Comparison of ENCODE assay signal across 8 mouse cellular contexts in the genomic region with DNA sequence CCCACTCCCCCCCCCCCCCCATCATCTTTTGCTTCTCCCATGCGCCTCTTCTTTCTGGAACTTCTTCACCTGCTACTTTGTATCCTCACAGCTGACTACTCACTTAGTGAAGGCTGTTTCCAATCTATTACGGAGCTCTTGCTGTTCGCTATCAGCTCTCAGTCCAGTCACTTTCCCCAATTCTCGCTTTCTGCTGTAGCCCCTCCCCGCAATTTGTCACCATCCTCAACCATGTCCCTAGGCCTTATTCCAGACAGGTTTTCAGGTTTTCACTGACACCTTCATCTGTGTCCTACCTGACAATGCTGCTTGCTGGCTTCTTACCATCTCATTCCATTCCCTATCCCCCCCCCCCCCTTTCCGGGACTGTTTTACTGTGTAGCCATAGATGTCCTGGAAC. TPM values are rescaled to one million over a fixed set of nuclear protein-coding genes. Genes with fewer than 3 reads are reported as not detected.
DNase-seq lines count a peak whose midpoint lies in the region; ATAC-seq and TF ChIP-seq lines count a peak whose summit lies in the region.

No protein-coding gene starts in this region.

- DNase-seq in heart, postnatal 14 days: no peak
- DNase-seq in R1 (ENCODE audit: low read depth, low spot score): peak; percentile 11
- no peak for DNase-seq in heart, postnatal 0 days (ENCODE audit: low spot score)
- DNase-seq in midbrain, embryonic 11.5 days (ENCODE audit: low spot score, missing footprints): peak; percentile 87
- no peak for DNase-seq in retina, embryonic 14.5 days (ENCODE audit: low spot score)
- no peak for DNase-seq in gastrocnemius, adult 18-20 months (ENCODE audit: low spot score)

- no peaks in the 10 kb centered on the region for H3K27me3 ChIP-seq in heart, embryonic 11.5 days (ENCODE audit: control insufficient read depth, insufficient read depth, low read length)
- no peaks in the 10 kb centered on the region for H3K27me3 ChIP-seq in heart, postnatal 0 days (ENCODE audit: control insufficient read depth, insufficient read depth, low read length)
- no peaks in the 10 kb centered on the region for H3K27me3 ChIP-seq in midbrain, embryonic 11.5 days (ENCODE audit: control insufficient read depth, insufficient read depth, low read length)

- no peak for TF ChIP-seq EP300 in heart, postnatal 0 days (IDR thresholded peaks at IDR 0.05; ENCODE audit: low read depth)

- H3K4me2 ChIP-seq in heart, embryonic 11.5 days: peak overlapping the region; percentile 90
- peak overlapping the region; percentile 91 for H3K4me2 ChIP-seq in heart, postnatal 0 days (ENCODE audit: low read depth, low read length)
- peak overlapping the region; percentile 80 for H3K4me2 ChIP-seq in midbrain, embryonic 11.5 days

- H3K4me1 ChIP-seq in heart, embryonic 11.5 days (ENCODE audit: control insufficient read depth, insufficient read depth, low read length): peaks cover 15% of the 10 kb centered on the region; the same call in 1 of the 2 replicates
- peaks cover 24% of the 10 kb centered on the region for H3K4me1 ChIP-seq in heart, postnatal 0 days (ENCODE audit: control insufficient read depth, insufficient read depth)
- H3K4me1 ChIP-seq in midbrain, embryonic 11.5 days (ENCODE audit: control insufficient read depth, insufficient read depth, low read length): peaks cover 6% of the 10 kb centered on the region; the same call in 1 of the 2 replicates

- peak overlapping the region; percentile 88 for H3K4me3 ChIP-seq in heart, embryonic 11.5 days (ENCODE audit: low read depth, low read length)
- H3K4me3 ChIP-seq in heart, postnatal 0 days (ENCODE audit: low read depth, low read length): peak overlapping the region; percentile 100
- peak overlapping the region; percentile 68 for H3K4me3 ChIP-seq in midbrain, embryonic 11.5 days (ENCODE audit: low read depth, low read length)

- intact Hi-C loops in heart, postnatal 14 days (cut with DNase I): loop anchor here (5.0 to 10.0 kb wide), 2 partner anchors 85 to 478 kb away; a partner anchor contains a TSS

- 48% methylated on average over 6 of the region's 6 CpGs for WGBS in heart, embryonic 11.5 days (ENCODE audit: insufficient replicate concordance)
- WGBS in heart, postnatal 0 days: 74% methylated on average over 6 of the region's 6 CpGs
- WGBS in midbrain, embryonic 11.5 days: 58% methylated on average over 6 of the region's 6 CpGs

- TF ChIP-seq CTCF in heart, postnatal 0 days (IDR thresholded peaks at IDR 0.05; ENCODE audit: low read depth): no peak

- peak overlapping the region; percentile 35; the same call in 1 of the 2 replicates for H3K27ac ChIP-seq in heart, embryonic 11.5 days (ENCODE audit: low read depth, low read length)
- H3K27ac ChIP-seq in heart, postnatal 0 days (ENCODE audit: low read depth): no peak overlapping the region
- H3K27ac ChIP-seq in midbrain, embryonic 11.5 days (ENCODE audit: low read depth, low read length): no peak overlapping the region

- no peak for ATAC-seq in heart, embryonic 11.5 days (replicated peaks; ENCODE audit: insufficient number of reproducible peaks, low FRiP score, low TSS enrichment)
- ATAC-seq in heart, postnatal 0 days (ENCODE audit: insufficient read depth, low read depth): no peak
- ATAC-seq in midbrain, embryonic 11.5 days (ENCODE audit: low FRiP score): no peak
- ATAC-seq in megakaryocyte progenitor cell, adult 5-6 weeks (replicated peaks; ENCODE audit: poor library complexity): no peak

- H3K9me3 ChIP-seq in heart, embryonic 11.5 days (replicated peaks; ENCODE audit: control insufficient read depth, low read length): no peaks in the 10 kb centered on the region
- no peaks in the 10 kb centered on the region for H3K9me3 ChIP-seq in heart, postnatal 0 days (replicated peaks; ENCODE audit: control insufficient read depth, low read length)
- H3K9me3 ChIP-seq in midbrain, embryonic 11.5 days (ENCODE audit: control insufficient read depth, low read length): no peaks in the 10 kb centered on the region

- H3K36me3 ChIP-seq in heart, embryonic 11.5 days (ENCODE audit: control insufficient read depth, insufficient read depth, low read length): peaks cover 4% of the 10 kb centered on the region; the same call in 1 of the 2 replicates
- H3K36me3 ChIP-seq in heart, postnatal 0 days (replicated peaks; ENCODE audit: control insufficient read depth, insufficient read depth, low read length): no peaks in the 10 kb centered on the region
- H3K36me3 ChIP-seq in midbrain, embryonic 11.5 days (ENCODE audit: control insufficient read depth, insufficient read depth, low read length): peaks cover 8% of the 10 kb centered on the region; the same call in 1 of the 2 replicates

- peak overlapping the region; percentile 93 for H3K9ac ChIP-seq in heart, embryonic 11.5 days (ENCODE audit: low read depth, low read length)
- H3K9ac ChIP-seq in heart, postnatal 0 days (replicated peaks; ENCODE audit: low read depth, low read length): 0 out of 2 replicates have a peak overlapping the region, but pooled peaks have one; percentile 99
- peak overlapping the region; percentile 94 for H3K9ac ChIP-seq in midbrain, embryonic 11.5 days (ENCODE audit: low read length)

RNA-seq across cellular contexts. Expression of a gene that starts 1.1 kb away (rescaled TPM):
- 20.5 and 23.5 TPM in 2 replicates for polyA plus RNA-seq in heart, embryonic 11.5 days (2014; fragmentation: Nextera tagmentation; extraction: Ambion mirVana)
- total RNA-seq in heart, postnatal 14 days (2021): 10 to 100 TPM; 57.8 to 61.2 TPM
- 65.1 and 98.4 TPM in 2 replicates for total RNA-seq in heart, postnatal 0 days (2014; rRNA removed; ENCODE audit: low replicate concordance)
- 27.4 and 27.7 TPM in 2 replicates for polyA plus RNA-seq in heart, postnatal 0 days (2015; fragmentation: Nextera tagmentation; extraction: Ambion mirVana)
- polyA plus RNA-seq in midbrain, embryonic 11.5 days (2014; fragmentation: Nextera tagmentation; extraction: Ambion mirVana): 35.9 and 40.0 TPM in 2 replicates
- total RNA-seq in megakaryocyte progenitor cell, adult 5-6 weeks (2015): 8.5 and 11.8 TPM in 2 replicates
- 9.8 and 11.2 TPM in 2 replicates for total RNA-seq in megakaryocyte progenitor cell, adult 5-6 weeks (2017)
- total RNA-seq in gastrocnemius, adult 18-20 months (2021): 10 to 100 TPM; 90.7 to 93.0 TPM

RNA-seq across cellular contexts. Expression of a gene that starts 16.2 kb away (rescaled TPM):
- polyA plus RNA-seq in heart, embryonic 11.5 days (2014; fragmentation: Nextera tagmentation; extraction: Ambion mirVana): 18.0 and 18.5 TPM in 2 replicates
- total RNA-seq in heart, postnatal 14 days (2021): 10 to 100 TPM in 1 of 2 experiments, 1 to 10 TPM in 1; 9.7 to 10.1 TPM
- 15.2 and 19.2 TPM in 2 replicates for total RNA-seq in heart, postnatal 0 days (2014; rRNA removed; ENCODE audit: low replicate concordance)
- 14.5 and 14.8 TPM in 2 replicates for polyA plus RNA-seq in heart, postnatal 0 days (2015; fragmentation: Nextera tagmentation; extraction: Ambion mirVana)
- 26.2 and 26.6 TPM in 2 replicates for polyA plus RNA-seq in midbrain, embryonic 11.5 days (2014; fragmentation: Nextera tagmentation; extraction: Ambion mirVana)
- 1.6 and 2.4 TPM in 2 replicates for total RNA-seq in megakaryocyte progenitor cell, adult 5-6 weeks (2015)
- 1.3 and 2.5 TPM in 2 replicates for total RNA-seq in megakaryocyte progenitor cell, adult 5-6 weeks (2017)
- 1 to 10 TPM; 8.8 to 9.6 TPM for total RNA-seq in gastrocnemius, adult 18-20 months (2021)

RNA-seq across cellular contexts. Expression of a gene that starts 31.9 kb away (rescaled TPM):
- 84.6 and 95.1 TPM in 2 replicates for polyA plus RNA-seq in heart, embryonic 11.5 days (2014; fragmentation: Nextera tagmentation; extraction: Ambion mirVana)
- 100 to 1,000 TPM in 1 of 2 experiments, 10 to 100 TPM in 1; 98.2 to 101 TPM for total RNA-seq in heart, postnatal 14 days (2021)
- total RNA-seq in heart, postnatal 0 days (2014; rRNA removed; ENCODE audit: low replicate concordance): 153 and 199 TPM in 2 replicates
- 51.6 and 54.5 TPM in 2 replicates for polyA plus RNA-seq in heart, postnatal 0 days (2015; fragmentation: Nextera tagmentation; extraction: Ambion mirVana)
- polyA plus RNA-seq in midbrain, embryonic 11.5 days (2014; fragmentation: Nextera tagmentation; extraction: Ambion mirVana): 97.5 and 115 TPM in 2 replicates
- 12.1 and 12.6 TPM in 2 replicates for total RNA-seq in megakaryocyte progenitor cell, adult 5-6 weeks (2015)
- total RNA-seq in megakaryocyte progenitor cell, adult 5-6 weeks (2017): 9.3 and 14.5 TPM in 2 replicates
- 1 to 10 TPM; 4.0 to 8.2 TPM for total RNA-seq in gastrocnemius, adult 18-20 months (2021)

Comparison
In these comparisons a context has a peak if more than half of its experiments do, and no peak if none do; other contexts are left out.
1. DNase-seq: peak in R1 (single experiment) and midbrain, embryonic 11.5 days (single experiment); none in heart, postnatal 14 days (0 of 2), heart, postnatal 0 days (single experiment), retina, embryonic 14.5 days (single experiment) and gastrocnemius, adult 18-20 months (single experiment).
2. Peak in every context shown above with its lines, with median percentiles within 50 percentile points of each other: H3K4me2 ChIP-seq, H3K4me3 ChIP-seq and H3K9ac ChIP-seq.